Mouse (Mus musculus) myocyte (in vitro differentiated cells): ENCODE measurements at regions not wholly inside any gene's neighbourhood (a gene's known extent, or its start where the extent isn't known, plus 50 kb on each side); places are given as distances from the start of the nearest gene placed in this dataset.

Experiments used
- H3K27me3 ChIP-seq: one replicate; pipeline ENCODE4 v1.6.1; 2011; ENCODE audit not compliant: control insufficient read depth, insufficient read depth, insufficient read length
- H3K36me3 ChIP-seq: one replicate; pipeline ENCODE4 v1.6.1; 2011; ENCODE audit not compliant: control insufficient read depth, insufficient read depth
- H3K4me2 ChIP-seq: one replicate; pipeline ENCODE4 v1.6.1; 2011; ENCODE audit warnings: low read depth, control low read depth
- H3K4me3 ChIP-seq: one replicate; pipeline ENCODE4 v1.5.1; 2011; ENCODE audit warnings: mild to moderate bottlenecking, control low read depth, moderate library complexity
- H3K79me2 ChIP-seq: one replicate; pipeline ENCODE4 v1.6.1; 2011; ENCODE audit not compliant: control insufficient read depth, insufficient read depth
- H3ac ChIP-seq: one replicate; pipeline ENCODE4 v1.6.1; 2011; ENCODE audit not compliant: control insufficient read depth, insufficient read length
- CEBPB ChIP-seq: IDR thresholded peaks from 2 replicates; pipeline ENCODE4 v1.6.1; 2011; ENCODE audit warnings: mild to moderate bottlenecking, moderate library complexity; ENCODE audit not compliant: poor library complexity, insufficient read depth, severe bottlenecking
- E2F4 ChIP-seq: IDR thresholded peaks from one replicate; pipeline ENCODE4 v1.6.1; 2011; ENCODE audit warnings: mild to moderate bottlenecking, control low read depth, moderate library complexity; ENCODE audit not compliant: insufficient read depth
- MAX ChIP-seq: IDR thresholded peaks from one replicate; pipeline ENCODE4 v1.6.1; 2011; ENCODE audit warnings: low read depth, mild to moderate bottlenecking, control low read depth
- MYOD1 ChIP-seq, 3 experiments: IDR thresholded peaks; one replicate each; pipeline ENCODE4 v1.6.1; 2011; ENCODE audit warnings: control low read depth in 2 of 3, low read depth in 2 of 3, mild to moderate bottlenecking in 2 of 3, moderate library complexity in 1 of 3; ENCODE audit not compliant: insufficient read length in 2 of 3, control insufficient read depth in 1 of 3
- MYOG ChIP-seq, 3 experiments: IDR thresholded peaks; one replicate each; pipeline ENCODE4 v1.6.1; 2011; ENCODE audit warnings: control low read depth in 2 of 3, low read depth in 2 of 3, mild to moderate bottlenecking in 2 of 3; ENCODE audit not compliant: insufficient read length in 2 of 3, control insufficient read depth in 1 of 3, insufficient read depth in 1 of 3
- POLR2A ChIP-seq: IDR thresholded peaks from one replicate; pipeline ENCODE4 v1.6.1; 2011; ENCODE audit warnings: low read depth, mild to moderate bottlenecking, control low read depth, moderate library complexity; ENCODE audit not compliant: insufficient read length
- POLR2AphosphoS2 ChIP-seq: IDR thresholded peaks from one replicate; pipeline ENCODE4 v1.6.1; 2011; ENCODE audit warnings: low read depth, control low read depth; ENCODE audit not compliant: insufficient read length
- REST ChIP-seq: IDR thresholded peaks from one replicate; pipeline ENCODE4 v1.6.1; 2011; ENCODE audit warnings: mild to moderate bottlenecking, control low read depth, moderate library complexity; ENCODE audit not compliant: insufficient read depth, insufficient read length
- SRF ChIP-seq: IDR thresholded peaks from one replicate; pipeline ENCODE4 v1.6.1; 2011; ENCODE audit warnings: low read depth; ENCODE audit not compliant: control insufficient read depth, insufficient read length
- TCF12 ChIP-seq: IDR thresholded peaks from one replicate; pipeline ENCODE4 v1.6.1; 2011; ENCODE audit warnings: mild to moderate bottlenecking, control low read depth; ENCODE audit not compliant: poor library complexity, insufficient read depth, severe bottlenecking
- TCF3 ChIP-seq: IDR thresholded peaks from one replicate; pipeline ENCODE4 v1.6.1; 2011; ENCODE audit warnings: low read depth, control low read depth; ENCODE audit not compliant: insufficient read length
- USF1 ChIP-seq: IDR thresholded peaks from one replicate; pipeline ENCODE4 v1.6.1; 2011; ENCODE audit warnings: low read depth, mild to moderate bottlenecking, control low read depth, moderate library complexity

GRCm38 (mm10) chr11:24362688-24363035, 284.8 kb downstream of the Bcl11a start:
- no peaks in the 10 kb centered on the region for H3K79me2 ChIP-seq
- H3K36me3 ChIP-seq, result no peaks in the 10 kb centered on the region
- H3K4me3 ChIP-seq, result no peak overlapping the region
- no peak overlapping the region for H3ac ChIP-seq
- TF ChIP-seq TCF3 (no peak), SRF (no peak), E2F4 (no peak), REST (no peak), MAX (no peak), CEBPB (no peak), MYOG (IDR thresholded peaks at IDR 0.05; ENCODE audit: control insufficient read depth in 1 of 3, insufficient read depth in 1 of 3, insufficient read length in 2 of 3, low read depth in 2 of 3) (no peak), POLR2A (no peak), MYOD1 (IDR thresholded peaks at IDR 0.05; ENCODE audit: control insufficient read depth in 1 of 3, insufficient read length in 2 of 3, low read depth in 2 of 3) (no peak), USF1 (no peak), POLR2AphosphoS2 (no peak), TCF12 (no peak)
- no peak overlapping the region for H3K4me2 ChIP-seq
- no peaks in the 10 kb centered on the region for H3K27me3 ChIP-seq

- H3K4me3 ChIP-seq, result no peak overlapping the region
- H3K79me2 ChIP-seq, result no peaks in the 10 kb centered on the region
- no peaks in the 10 kb centered on the region for H3K27me3 ChIP-seq
- no peak overlapping the region for H3ac ChIP-seq
- H3K36me3 ChIP-seq, result no peaks in the 10 kb centered on the region
- TF ChIP-seq POLR2A, result no peak
- TF ChIP-seq SRF, result no peak
- no peak for TF ChIP-seq POLR2AphosphoS2
- no peak for TF ChIP-seq USF1
- no peak overlapping the region for H3K4me2 ChIP-seq
Observed at GRCm38 (mm10) chr11:24363418-24364364, 285.8 kb downstream of the Bcl11a start.

- Histone ChIP-seq H3K27me3 (no peaks in the 10 kb centered on the region), H3K79me2 (no peaks in the 10 kb centered on the region), H3K4me2 (no peak overlapping the region), H3K36me3 (no peaks in the 10 kb centered on the region), H3ac (no peak overlapping the region), H3K4me3 (no peak overlapping the region)
- no peak for TF ChIP-seq TCF12
- no peak for TF ChIP-seq TCF3
- no peak for TF ChIP-seq MYOD1 (IDR thresholded peaks at IDR 0.05; ENCODE audit: control insufficient read depth in 1 of 3, insufficient read length in 2 of 3, low read depth in 2 of 3)
- no peak for TF ChIP-seq SRF
- no peak for TF ChIP-seq POLR2AphosphoS2
- no peak for TF ChIP-seq E2F4
- TF ChIP-seq USF1, result no peak
- no peak for TF ChIP-seq MYOG (IDR thresholded peaks at IDR 0.05; ENCODE audit: control insufficient read depth in 1 of 3, insufficient read depth in 1 of 3, insufficient read length in 2 of 3, low read depth in 2 of 3)
- TF ChIP-seq CEBPB, result no peak
- TF ChIP-seq REST, result no peak
- TF ChIP-seq MAX, result no peak
- TF ChIP-seq POLR2A, result no peak
Observed at GRCm38 (mm10) chr11:24370198-24370860, 292.5 kb downstream of the Bcl11a start.

GRCm38 (mm10) chr11:24370861-24371686, 293.2 kb downstream of the Bcl11a start:
- H3ac ChIP-seq, result no peak overlapping the region
- no peak overlapping the region for H3K4me2 ChIP-seq
- H3K79me2 ChIP-seq, result no peaks in the 10 kb centered on the region
- H3K4me3 ChIP-seq, result no peak overlapping the region
- TF ChIP-seq TCF12 (no peak), USF1 (no peak), REST (no peak), MAX (no peak), MYOD1 (IDR thresholded peaks at IDR 0.05; ENCODE audit: control insufficient read depth in 1 of 3, insufficient read length in 2 of 3, low read depth in 2 of 3) (no peak), E2F4 (no peak), TCF3 (no peak)
- no peaks in the 10 kb centered on the region for H3K36me3 ChIP-seq
- no peaks in the 10 kb centered on the region for H3K27me3 ChIP-seq
